Mouse (Mus musculus): Measurements from ENCODE around the gene Mrpl35. TPM values are rescaled to one million over a fixed set of nuclear protein-coding genes. Genes with fewer than 3 reads are reported as not detected.
"Not testable (repeated sequence)": the region's sequence is repeated elsewhere in the genome, so short reads cannot be mapped to it uniquely, and the experiment has no call there.

Gene Mrpl35
- polyA plus RNA-seq (2016; fragmentation: Nextera tagmentation; extraction: Ambion mirVana), result 41.9 and 47.1 TPM in 2 replicates

DNA sequence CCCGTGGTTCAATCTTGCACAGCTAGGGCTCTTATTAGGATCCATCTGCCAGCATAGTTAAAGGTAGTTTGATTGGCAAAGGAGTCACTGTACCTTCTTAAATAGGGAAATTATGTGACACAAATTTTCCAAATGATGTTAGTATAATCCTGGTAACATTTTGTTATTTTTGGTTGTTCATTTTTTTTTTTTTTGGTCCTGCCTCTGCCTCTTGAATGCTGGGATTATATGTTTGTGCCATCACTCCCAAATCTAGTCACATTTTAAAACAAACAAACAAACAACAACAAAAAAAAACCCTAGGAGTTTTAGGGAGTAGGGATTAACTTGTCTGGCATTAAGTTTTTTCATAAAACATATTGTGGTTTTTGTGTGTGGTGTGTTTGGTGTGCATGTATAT lies at the start of gene Mrpl35:
Gene Mrpl35 (minus strand): TSS at position 101 of the 400 bp plus-strand sequence.
- Histone ChIP-seq H3K36me3 (no peaks in the 10 kb centered on the region), H3K27ac (no peak within 1 kb of the TSS), H3K27me3 (no peaks in the 10 kb centered on the region), H3K4me3 (no peak within 1 kb of the TSS), H3K4me2 (replicated peaks) (no peak within 1 kb of the TSS), H3K9ac (no peak within 1 kb of the TSS), H3K9me3 (replicated peaks) (no peaks in the 10 kb centered on the region), H3K4me1 (peaks cover 6% of the 10 kb centered on the region)
- 40% methylated on average over 1 of the region's 1 CpGs for WGBS
- ATAC-seq (ENCODE audit: low FRiP score), result no peak

DNA sequence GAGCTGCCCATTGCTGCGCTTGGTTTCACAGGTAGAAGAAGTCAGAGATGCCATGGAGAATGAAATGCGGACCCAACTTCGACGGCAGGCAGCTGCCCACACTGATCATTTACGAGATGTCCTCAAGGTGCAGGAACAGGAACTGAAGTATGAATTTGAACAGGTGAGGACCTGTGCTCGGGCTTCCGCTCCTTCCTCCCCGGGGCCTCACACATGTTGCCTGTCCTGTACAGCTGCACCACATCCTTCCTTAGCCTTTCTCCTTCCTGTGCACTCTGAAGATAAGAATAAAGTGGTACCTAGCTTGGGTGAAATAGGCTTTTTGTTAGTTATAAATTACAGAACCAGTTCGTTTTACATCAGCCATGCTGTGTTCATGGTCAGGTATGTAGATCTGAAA lies 44.6 kb upstream of the Mrpl35 start:
- Histone ChIP-seq H3K36me3 (peaks cover 80% of the 10 kb centered on the region), H3K27me3 (no peaks in the 10 kb centered on the region), H3K4me2 (replicated peaks) (no peak overlapping the region), H3K9ac (no peak overlapping the region), H3K4me3 (no peak overlapping the region), H3K4me1 (no peaks in the 10 kb centered on the region), H3K27ac (no peak overlapping the region), H3K9me3 (replicated peaks) (no peaks in the 10 kb centered on the region)
- WGBS, result 96% methylated on average over 9 of the region's 9 CpGs
- ATAC-seq (ENCODE audit: low FRiP score), result no peak

DNA sequence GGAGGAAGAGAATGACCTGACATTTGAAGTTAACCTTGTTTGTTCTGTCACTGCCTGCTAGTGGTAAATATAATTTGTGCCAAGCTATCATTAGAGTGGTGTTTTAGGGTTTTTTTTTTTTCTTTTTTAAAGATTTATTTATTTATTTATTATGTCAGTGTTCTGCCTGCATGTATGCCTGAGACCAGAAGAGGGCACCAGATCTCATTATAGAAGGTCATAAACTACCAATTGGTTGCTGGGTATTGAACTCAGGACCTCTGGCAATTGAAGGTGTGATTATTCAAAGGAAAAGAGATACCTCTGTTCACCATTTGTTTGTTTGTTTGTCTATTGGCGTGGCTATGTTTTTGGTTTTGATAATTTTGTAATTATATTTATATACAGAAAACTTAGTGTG lies 42.0 kb upstream of the Mrpl35 start:
- Histone ChIP-seq H3K36me3 (peaks cover 77% of the 10 kb centered on the region), H3K4me2 (replicated peaks) (no peak overlapping the region), H3K4me1 (no peaks in the 10 kb centered on the region), H3K9ac (no peak overlapping the region), H3K9me3 (replicated peaks) (no peaks in the 10 kb centered on the region), H3K27me3 (no peaks in the 10 kb centered on the region), H3K27ac (no peak overlapping the region), H3K4me3 (no peak overlapping the region)
- no peak for ATAC-seq (ENCODE audit: low FRiP score)
- WGBS, result 96% methylated on average over 1 of the region's 1 CpGs

DNA sequence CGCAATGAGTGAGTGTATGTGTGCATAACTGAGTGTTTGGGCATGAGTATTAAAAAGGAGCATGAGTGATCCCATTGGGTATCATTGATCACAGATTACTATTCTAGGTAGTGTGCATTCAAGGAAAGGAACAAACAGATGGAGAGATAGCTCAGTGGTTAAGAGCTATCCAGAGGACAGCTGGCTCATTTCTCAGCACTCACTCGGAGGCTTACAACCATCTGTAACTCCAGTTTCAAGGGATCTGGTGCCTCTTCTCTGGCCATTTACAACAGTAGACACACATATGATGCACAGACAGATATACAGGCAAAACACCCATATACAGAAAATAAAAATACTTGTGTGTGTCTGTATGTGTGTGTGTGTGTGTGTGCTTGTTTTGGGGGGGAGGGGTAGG lies 41.0 kb upstream of the Mrpl35 start:
- no peaks in the 10 kb centered on the region for H3K9me3 ChIP-seq (replicated peaks)
- no peaks in the 10 kb centered on the region for H3K4me1 ChIP-seq
- peaks cover 79% of the 10 kb centered on the region for H3K36me3 ChIP-seq

DNA sequence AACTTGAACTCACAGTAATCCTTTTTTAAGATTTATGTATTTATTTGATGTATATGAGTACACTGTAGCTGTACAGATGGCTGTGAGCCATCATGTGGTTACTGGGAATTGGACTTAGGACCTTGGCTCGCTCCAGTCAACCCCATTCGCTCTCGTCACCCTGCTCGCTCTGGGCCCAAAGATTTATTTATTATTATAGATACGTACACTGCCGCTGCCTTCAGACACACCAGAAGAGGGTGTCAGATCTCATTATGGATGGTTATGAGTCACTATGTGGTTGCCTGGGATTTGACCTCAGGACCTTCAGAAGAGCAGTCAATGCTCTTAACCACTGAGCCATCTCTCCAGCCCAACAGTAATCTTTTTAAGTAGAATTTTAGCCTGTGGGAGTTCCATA lies 20.1 kb upstream of the Mrpl35 start:
- not testable (repeated sequence) for ATAC-seq (ENCODE audit: low FRiP score); H3K9ac ChIP-seq; H3K4me2 ChIP-seq (replicated peaks); H3K27ac ChIP-seq; H3K9me3 ChIP-seq (replicated peaks); H3K27me3 ChIP-seq; H3K4me3 ChIP-seq; H3K4me1 ChIP-seq
- WGBS, result 83% methylated on average over 6 of the region's 6 CpGs
- H3K36me3 ChIP-seq, result peaks cover 32% of the 10 kb centered on the region

More for the DNA sequence above, 41.0 kb upstream of the Mrpl35 start:
- H3K27ac ChIP-seq, result no peak overlapping the region
- no peak overlapping the region for H3K4me3 ChIP-seq
- H3K4me2 ChIP-seq (replicated peaks), result no peak overlapping the region
- H3K27me3 ChIP-seq, result no peaks in the 10 kb centered on the region
- H3K9ac ChIP-seq, result no peak overlapping the region
- no peak for ATAC-seq (ENCODE audit: low FRiP score)
- WGBS, result 91% methylated on average over 2 of the region's 2 CpGs

DNA sequence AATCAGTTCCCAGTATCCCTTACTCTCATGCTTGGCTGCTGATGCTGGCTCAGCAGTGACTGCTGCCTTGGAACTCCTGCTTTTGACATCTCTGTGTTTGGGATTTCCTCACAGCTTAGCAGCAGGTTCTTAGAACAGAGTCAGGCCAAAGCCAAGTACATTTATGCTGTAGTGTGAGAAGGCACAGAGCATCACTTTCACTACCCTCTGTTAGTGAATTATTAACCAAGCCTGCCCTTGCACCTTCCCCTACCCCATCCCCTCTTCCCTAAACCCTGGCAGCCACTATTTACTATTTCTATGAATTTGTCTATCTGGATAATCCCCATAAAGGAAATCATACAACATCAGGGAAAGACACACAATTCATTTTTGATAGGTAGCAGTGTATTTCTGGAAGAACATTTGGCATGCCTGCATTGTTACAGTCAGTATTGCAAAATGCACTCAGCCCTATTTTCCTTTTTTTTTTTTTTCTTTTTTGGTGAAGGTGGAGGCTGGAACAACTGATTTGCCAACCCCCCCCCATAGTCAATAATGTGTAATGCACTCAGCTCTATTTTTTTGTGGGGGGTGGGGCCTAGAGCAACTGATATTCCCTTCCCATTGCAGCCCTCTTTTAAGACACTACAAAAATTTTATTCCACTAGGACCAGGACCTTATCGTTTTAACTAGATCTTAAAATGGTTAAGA lies 14.0 kb upstream of the Mrpl35 start:
- no peak for ATAC-seq (ENCODE audit: low FRiP score)
- H3K9ac ChIP-seq, result no peak overlapping the region
- no peaks in the 10 kb centered on the region for H3K4me1 ChIP-seq
- WGBS, result 97% methylated on average over 1 of the region's 1 CpGs
- H3K4me2 ChIP-seq (replicated peaks), result no peak overlapping the region
- no peaks in the 10 kb centered on the region for H3K27me3 ChIP-seq
- no peaks in the 10 kb centered on the region for H3K9me3 ChIP-seq (replicated peaks)
- H3K27ac ChIP-seq, result no peak overlapping the region
- 0 out of 2 replicates have a peak, but pooled peaks cover 10% of the 10 kb centered on the region for H3K36me3 ChIP-seq
- no peak overlapping the region for H3K4me3 ChIP-seq

DNA sequence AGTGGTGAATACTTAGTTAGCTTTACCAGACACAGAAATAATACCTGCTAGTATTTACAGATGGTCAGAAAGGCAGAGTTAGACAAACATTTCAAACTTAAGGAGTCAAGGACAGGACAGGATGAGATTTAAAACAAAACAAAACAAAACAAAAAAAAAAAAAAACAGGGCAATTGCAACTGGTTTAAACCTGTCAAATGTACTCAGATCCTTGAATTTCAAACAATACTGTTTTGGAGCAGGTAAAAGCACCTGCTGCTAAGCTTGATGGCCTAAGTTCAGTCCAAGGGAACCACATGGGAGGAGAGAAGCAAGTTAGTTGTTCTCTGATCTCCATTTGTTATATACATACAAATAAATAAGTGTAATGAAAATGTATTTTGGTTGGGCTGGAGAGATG lies 13.0 kb upstream of the Mrpl35 start:
- Histone ChIP-seq H3K4me2 (replicated peaks) (no peak overlapping the region), H3K9ac (no peak overlapping the region)
- ATAC-seq (ENCODE audit: low FRiP score), result no peak

DNA sequence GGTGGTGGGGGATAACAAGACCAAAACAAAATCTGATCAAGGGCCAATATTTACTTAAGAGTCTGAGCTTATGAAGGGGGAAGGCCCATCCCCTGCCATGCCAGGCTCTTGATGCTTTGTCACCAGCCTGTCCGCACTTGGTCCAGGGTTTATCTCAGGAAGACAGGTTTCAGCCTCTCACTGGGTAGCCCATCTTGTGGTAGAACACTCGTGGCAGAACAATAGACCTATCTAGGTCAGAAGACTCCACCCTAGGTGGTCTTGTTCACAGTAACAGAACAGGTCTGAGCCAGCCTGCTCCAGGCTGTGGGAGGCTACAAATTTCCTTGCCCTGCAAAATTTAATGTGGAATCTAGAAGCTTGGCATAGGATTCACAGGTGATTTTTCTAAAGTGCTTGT lies 10.0 kb upstream of the Mrpl35 start:
- Histone ChIP-seq H3K9ac (no peak overlapping the region), H3K4me1 (peaks cover 9% of the 10 kb centered on the region), H3K4me2 (replicated peaks) (no peak overlapping the region), H3K4me3 (no peak overlapping the region), H3K27me3 (no peaks in the 10 kb centered on the region), H3K27ac (no peak overlapping the region), H3K36me3 (0 out of 2 replicates have a peak, but pooled peaks cover 10% of the 10 kb centered on the region), H3K9me3 (replicated peaks) (no peaks in the 10 kb centered on the region)
- no peak for ATAC-seq (ENCODE audit: low FRiP score)
- 67% methylated on average over 2 of the region's 2 CpGs for WGBS

More for the DNA sequence above, 13.0 kb upstream of the Mrpl35 start:
- Histone ChIP-seq H3K4me3 (no peak overlapping the region), H3K27ac (no peak overlapping the region), H3K9me3 (replicated peaks) (no peaks in the 10 kb centered on the region), H3K4me1 (no peaks in the 10 kb centered on the region), H3K36me3 (0 out of 2 replicates have a peak, but pooled peaks cover 15% of the 10 kb centered on the region), H3K27me3 (no peaks in the 10 kb centered on the region)

DNA sequence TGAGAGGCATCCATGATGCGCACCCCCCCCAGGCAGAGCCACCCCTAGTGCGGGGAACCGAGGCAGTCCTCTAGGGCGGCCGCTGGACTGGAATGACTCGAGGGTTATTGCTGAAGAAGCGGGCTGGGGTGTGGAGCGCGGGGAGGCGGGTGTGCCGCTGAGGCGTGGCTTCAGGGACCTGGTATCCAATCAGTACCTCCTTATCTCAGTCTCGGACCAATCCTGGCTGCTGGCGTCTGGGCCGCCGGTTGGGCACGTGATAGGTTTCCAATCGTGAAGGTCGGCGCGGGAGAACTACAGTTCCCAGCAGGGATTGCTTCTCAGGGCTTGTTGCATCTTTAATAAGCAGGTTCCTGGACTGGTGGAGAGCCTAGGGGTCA lies 4.8 kb upstream of the Mrpl35 start:
- H3K4me3 ChIP-seq, result peak overlapping the region; percentile 97
- peak; percentile 100 for ATAC-seq (ENCODE audit: low FRiP score)
- peak overlapping the region; percentile 79 for H3K4me2 ChIP-seq (replicated peaks)
- 0 out of 2 replicates have a peak, but pooled peaks cover 10% of the 10 kb centered on the region for H3K36me3 ChIP-seq
- no peaks in the 10 kb centered on the region for H3K9me3 ChIP-seq (replicated peaks)
- peak overlapping the region; percentile 85 for H3K9ac ChIP-seq
- no peaks in the 10 kb centered on the region for H3K27me3 ChIP-seq
- WGBS, result 1% methylated on average over 21 of the region's 21 CpGs
- H3K27ac ChIP-seq, result peak overlapping the region; percentile 90
- peaks cover 12% of the 10 kb centered on the region for H3K4me1 ChIP-seq

DNA sequence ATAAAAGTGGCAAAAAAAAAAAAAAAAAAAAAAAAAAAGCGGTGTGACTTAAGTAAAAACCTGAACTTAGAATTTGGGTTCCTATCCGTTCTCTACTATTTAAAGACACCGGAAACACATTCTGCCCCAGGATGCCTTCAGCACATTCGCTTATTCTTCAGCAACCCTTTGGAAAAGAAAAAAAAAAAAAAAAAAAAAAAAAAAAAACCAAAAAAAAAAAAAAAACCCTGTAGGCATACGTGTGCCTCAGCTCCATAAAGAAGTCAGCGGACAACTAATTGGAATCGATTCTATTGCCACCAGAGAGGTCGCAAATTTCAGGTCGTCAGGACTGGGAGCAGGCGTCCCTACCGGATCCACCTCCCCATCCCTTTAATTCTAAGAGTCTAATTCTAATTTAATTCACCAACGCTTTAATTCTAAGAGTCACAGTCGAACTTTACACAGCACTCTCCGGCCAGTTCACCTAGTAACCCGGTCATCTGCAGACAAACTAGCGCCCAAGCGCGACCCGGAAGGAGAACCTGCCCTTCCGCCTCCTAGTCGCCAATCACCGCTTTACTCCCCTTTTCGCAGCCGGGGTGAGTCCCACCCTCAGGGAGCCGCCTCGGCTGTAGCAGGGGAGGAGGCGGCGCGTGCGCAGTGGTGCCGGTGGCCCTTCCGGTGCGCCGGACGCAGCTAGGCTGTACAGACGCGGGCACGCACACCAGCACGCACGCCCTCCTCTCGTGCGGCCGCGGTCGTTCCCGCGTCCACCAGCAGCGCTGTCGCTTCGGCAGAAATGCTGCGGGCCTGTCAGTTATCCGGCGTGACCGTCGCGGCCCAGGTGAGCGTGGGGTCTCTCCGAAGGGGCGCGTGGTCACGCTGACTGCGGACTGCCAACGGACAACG lies 4.2 kb upstream of the Mrpl35 start, which contains the start of gene Immt:
Gene Immt (plus strand): TSS at position 642 of the 891 bp plus-strand sequence.
- WGBS, result under 1% methylated on average over 64 of the region's 64 CpGs
- peaks cover 12% of the 10 kb centered on the region for H3K4me1 ChIP-seq
- H3K9me3 ChIP-seq (replicated peaks), result no peaks in the 10 kb centered on the region
- peak within 1 kb of the TSS; percentile 79 for H3K4me2 ChIP-seq (replicated peaks)
- no peaks in the 10 kb centered on the region for H3K27me3 ChIP-seq
- peak; percentile 100 for ATAC-seq (ENCODE audit: low FRiP score)
- H3K27ac ChIP-seq, result peak within 1 kb of the TSS; percentile 90
- 0 out of 2 replicates have a peak, but pooled peaks cover 5% of the 10 kb centered on the region for H3K36me3 ChIP-seq
- H3K9ac ChIP-seq, result peak within 1 kb of the TSS; percentile 85
- H3K4me3 ChIP-seq, result peak within 1 kb of the TSS; percentile 97

DNA sequence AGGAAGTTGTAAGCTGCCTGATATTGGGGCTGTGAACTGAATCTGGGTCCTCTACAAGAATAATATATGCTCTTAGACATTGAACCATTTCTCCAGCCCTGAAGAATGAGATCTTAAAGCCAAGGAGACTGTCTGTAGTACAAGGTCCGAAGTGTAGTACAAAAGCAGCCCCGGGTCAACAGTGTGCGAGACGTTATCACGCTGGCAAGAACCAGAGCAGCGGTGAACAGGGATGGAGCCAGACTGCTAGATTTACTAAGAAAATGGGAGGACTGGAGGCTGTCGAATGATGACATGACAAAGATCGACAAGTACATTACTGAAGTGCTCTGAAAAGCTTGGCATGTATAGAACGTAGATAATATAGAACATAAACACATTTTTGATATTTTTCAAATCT lies 3.0 kb upstream of the Mrpl35 start:
- Histone ChIP-seq H3K27me3 (no peaks in the 10 kb centered on the region), H3K4me1 (peaks cover 12% of the 10 kb centered on the region), H3K27ac (no peak overlapping the region), H3K4me3 (no peak overlapping the region), H3K4me2 (replicated peaks) (no peak overlapping the region), H3K36me3 (no peaks in the 10 kb centered on the region), H3K9ac (no peak overlapping the region), H3K9me3 (replicated peaks) (no peaks in the 10 kb centered on the region)
- ATAC-seq (ENCODE audit: low FRiP score), result no peak
- 90% methylated on average over 9 of the region's 9 CpGs for WGBS

DNA sequence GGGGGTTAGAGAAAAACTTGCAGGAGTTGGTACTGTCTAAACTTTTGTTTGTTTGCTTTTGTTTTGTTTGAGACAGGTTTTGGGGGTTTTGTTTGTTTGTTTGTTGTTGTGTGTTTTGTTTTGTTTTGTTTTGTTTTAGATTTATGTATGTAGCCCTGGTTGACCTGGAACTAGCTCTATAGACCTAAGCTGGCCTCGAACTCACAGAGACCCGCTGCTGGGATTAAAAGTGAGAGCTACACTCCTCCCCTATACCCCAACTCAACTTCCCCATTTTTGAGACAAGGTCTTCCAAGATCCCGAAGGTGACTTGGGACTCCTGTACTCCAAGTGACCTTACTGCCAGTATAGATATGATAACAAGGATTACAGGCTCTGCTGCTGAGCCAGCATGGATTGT lies 2.8 kb downstream of the Mrpl35 start:
- H3K36me3 ChIP-seq, result no peaks in the 10 kb centered on the region
- H3K4me2 ChIP-seq (replicated peaks), result peak overlapping the region; percentile 74
- H3K4me3 ChIP-seq, result peak overlapping the region; percentile 45
- WGBS, result 32% methylated on average over 3 of the region's 3 CpGs
- H3K9ac ChIP-seq, result no peak overlapping the region
- 0 out of 2 replicates have a peak, but pooled peaks cover 3% of the 10 kb centered on the region for H3K4me1 ChIP-seq
- no peaks in the 10 kb centered on the region for H3K27me3 ChIP-seq
- H3K27ac ChIP-seq, result no peak overlapping the region
- peak; percentile 33; the same call in 1 of the 2 replicates for ATAC-seq (ENCODE audit: low FRiP score)
- H3K9me3 ChIP-seq (replicated peaks), result no peaks in the 10 kb centered on the region

Measured in hindbrain, embryonic 12.5 days (tissue).